Mouse (Mus musculus): Measurements from ENCODE around the gene Rragc. TPM values are rescaled to one million over a fixed set of nuclear protein-coding genes. Genes with fewer than 3 reads are reported as not detected.

The Rragc gene
- polyA plus RNA-seq (2012; fragmentation: generic; extraction: Trizol): 10 to 100 TPM in 1 of 2 experiments, 1 to 10 TPM in 1; 7.8 to 38.6 TPM

DNA sequence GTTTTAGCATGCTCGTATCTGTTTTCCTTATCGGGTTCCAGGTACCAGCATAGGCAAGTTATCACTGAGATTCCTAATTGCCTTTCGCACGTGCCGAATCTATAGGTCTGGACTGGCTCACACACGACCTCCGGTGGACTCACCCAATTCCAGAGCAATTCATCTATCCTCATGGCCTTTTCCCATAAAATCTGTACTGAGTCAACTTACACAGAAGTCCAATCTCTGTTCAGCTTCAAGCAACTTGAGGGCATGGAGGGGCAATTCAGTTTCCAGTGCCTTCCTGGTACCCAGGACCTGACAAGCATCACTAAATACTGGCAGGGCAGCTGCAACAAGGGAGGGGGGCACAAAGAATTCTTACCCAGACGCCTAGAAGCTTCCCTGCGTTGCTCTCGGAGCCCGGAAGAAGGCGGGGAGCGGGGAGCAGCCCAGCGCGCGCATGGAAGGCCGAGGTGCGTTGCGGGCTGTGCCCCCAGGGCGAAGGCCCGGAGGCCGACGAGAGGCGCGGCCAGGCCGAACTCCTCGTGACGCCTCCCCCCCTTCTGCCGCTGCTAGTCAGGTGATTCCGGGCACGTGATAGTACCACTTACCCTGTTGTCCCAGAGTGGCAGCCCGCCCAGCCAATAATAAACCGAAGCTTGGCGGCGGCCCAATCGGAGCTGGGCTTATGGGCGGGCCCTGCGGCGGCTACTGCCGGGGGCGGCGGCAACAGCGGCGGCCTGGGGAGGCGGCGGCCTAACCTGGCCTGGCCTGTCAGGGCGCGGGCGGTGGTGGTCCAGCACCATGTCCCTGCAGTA is at the start of gene Rragc:
TSS of gene Rragc (plus strand) at position 699 of the 800 bp plus-strand sequence.

DNA sequence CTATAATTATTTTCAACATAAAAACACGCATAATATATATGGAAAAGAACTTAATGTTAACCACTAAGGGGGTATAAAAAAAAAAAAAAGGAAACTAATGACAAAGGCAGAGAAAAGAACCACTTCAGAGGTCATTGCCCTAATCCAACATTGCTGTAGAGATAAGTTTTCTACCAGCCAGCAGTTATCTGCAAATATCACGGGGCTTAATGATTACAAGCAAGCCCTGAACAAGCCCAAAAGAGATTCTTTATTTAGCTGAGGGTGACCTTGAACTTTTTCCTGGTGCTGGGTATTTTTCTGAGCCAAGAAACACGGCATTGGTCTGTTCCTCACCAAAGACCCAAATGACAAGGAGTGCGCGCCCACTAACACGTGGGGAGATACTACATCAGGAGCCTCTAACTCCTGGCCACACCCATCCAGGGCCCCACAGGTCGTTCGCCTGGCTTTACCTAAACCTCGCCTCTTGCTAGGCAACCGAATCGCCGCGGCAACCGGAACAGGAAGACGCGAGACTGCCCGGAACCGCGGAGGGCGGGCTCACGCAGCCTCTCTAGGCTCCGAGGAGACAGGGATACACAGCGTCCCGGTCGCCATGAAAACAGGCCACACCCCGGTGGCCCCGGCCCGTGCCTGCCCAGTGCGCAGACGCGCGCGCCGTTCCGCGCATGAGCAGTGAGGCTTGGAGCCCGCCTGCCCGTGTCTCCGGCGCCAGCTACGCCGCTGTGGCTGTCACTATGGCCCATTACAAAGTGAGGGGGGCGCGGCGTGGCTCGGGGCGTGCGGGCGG is 12.7 kb upstream of the Rragc start, which contains the start of gene Mycbp:
TSS of gene Mycbp (plus strand) at position 500 of the 793 bp plus-strand sequence.

DNA sequence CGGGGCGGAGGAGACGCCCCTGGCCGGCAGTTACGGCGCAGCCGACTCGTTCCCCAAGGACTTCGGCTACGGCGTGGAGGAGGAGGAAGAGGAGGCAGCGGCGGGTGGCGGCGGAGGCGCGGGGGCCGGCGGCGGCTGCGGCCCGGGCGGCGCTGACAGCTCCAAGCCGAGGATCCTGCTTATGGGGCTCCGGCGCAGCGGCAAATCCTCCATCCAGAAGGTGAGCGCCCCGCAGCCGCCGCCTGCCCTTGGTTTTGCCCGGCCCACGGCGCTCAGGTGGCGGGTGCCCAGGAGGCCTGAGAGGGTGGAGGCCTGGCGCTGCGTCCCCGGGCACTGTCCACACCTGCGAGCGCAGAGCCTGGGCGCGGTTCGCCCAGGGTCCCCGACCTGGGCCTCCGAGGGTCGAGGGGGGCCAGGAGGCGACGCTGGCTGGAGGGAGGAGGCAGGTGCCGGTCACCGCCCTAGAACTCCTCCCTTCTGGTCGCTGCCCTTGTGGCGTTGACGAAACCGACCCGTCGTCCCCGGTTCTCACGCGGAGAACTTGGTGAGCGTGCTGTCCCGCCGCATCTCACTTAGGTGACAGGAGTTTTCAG is 398 bp downstream of the Rragc start, which contains the start of gene 4930535I16Rik:
TSS of gene 4930535I16Rik (minus strand) at position 475 of the 593 bp plus-strand sequence.

Other genes starting within 250 kb of the Rragc start
- 10 to 100 TPM in 1 of 2 experiments, 1 to 10 TPM in 1; 2.4 to 37.3 TPM for gene Macf1, start 233.1 kb upstream of the Rragc start, polyA plus RNA-seq (2012; fragmentation: generic; extraction: Trizol)
- 100 to 1,000 TPM; 156 to 312 TPM for gene Ndufs5, start 199.2 kb upstream of the Rragc start, polyA plus RNA-seq (2012; fragmentation: generic; extraction: Trizol)
- 1 to 10 TPM; 1.2 to 7.3 TPM for gene Akirin1, start 167.1 kb upstream of the Rragc start, polyA plus RNA-seq (2012; fragmentation: generic; extraction: Trizol)
- gene Rhbdl2, start 129.6 kb upstream of the Rragc start, polyA plus RNA-seq (2012; fragmentation: generic; extraction: Trizol): under 1 TPM; 0.13 to 0.41 TPM
- gene 4933427I04Rik, start 57.8 kb upstream of the Rragc start, polyA plus RNA-seq (2012; fragmentation: generic; extraction: Trizol): under 1 TPM in 1 of 2 experiments, not detected in 1; 0.02 TPM
- 10 to 100 TPM; 12.3 to 24.6 TPM for gene Mycbp, start 12.6 kb upstream of the Rragc start, polyA plus RNA-seq (2012; fragmentation: generic; extraction: Trizol)
- under 1 TPM; 0.07 to 0.21 TPM for gene 4930535I16Rik, start 576 bp downstream of the Rragc start, polyA plus RNA-seq (2012; fragmentation: generic; extraction: Trizol)